Mouse (Mus musculus) gastrocnemius, postnatal 14 days (tissue): ENCODE data around the gene Ccdc190. TPM values are rescaled to one million over a fixed set of nuclear protein-coding genes. Genes with fewer than 3 reads are reported as not detected.

ENCODE experiments used
- DNase-seq: peaks from one replicate; pipeline ENCODE4 v3.0.0; 2021; ENCODE audit warnings: mixed read lengths
- intact Hi-C: fragments of 180-260 bp; cut with DNase I; formaldehyde crosslinking; loops from one replicate; pipeline ENCODE4 v1.15.1; 2025; ENCODE audit warnings: low total_unique reads
- total RNA-seq, 2 experiments: library from RNA; stranded (reverse); gene quantifications; 2 replicates each; pipeline ENCODE4 v1.2.3; 2021

Ccdc190 gene
- total RNA-seq, 2 experiments from 2014 or later = not detected

DNA sequence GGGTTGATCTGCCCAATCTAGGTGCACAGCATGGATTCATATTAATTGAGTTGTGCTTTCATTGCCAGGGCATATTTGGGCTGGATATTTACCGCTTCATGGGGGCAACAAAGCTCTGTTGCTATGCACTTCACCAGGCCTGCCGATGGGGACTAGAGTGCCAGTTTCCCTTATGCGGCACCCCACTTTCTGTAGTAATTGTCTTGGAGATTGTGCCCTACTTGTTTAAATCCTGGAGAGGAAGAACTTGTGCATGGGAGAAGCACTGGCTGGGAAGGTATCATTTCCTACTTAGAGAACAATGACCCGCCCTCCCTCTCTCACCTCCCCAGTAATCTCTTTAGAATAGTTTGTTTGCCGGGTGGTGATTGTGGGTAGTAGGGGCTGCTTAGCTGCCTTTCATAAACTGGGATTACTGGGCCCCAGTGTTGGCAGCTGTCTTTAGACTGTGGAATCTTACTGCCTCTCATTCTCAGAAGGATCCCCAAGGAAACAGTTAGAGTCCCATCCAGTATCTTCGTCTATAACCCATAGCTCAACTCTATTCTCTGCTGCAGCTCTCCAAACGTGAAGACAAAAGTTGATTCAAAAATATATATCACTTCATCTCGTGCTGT is 587 bp upstream of the Ccdc190 start:
- intact Hi-C loops = no loop called here
- no peak for DNase-seq

DNA sequence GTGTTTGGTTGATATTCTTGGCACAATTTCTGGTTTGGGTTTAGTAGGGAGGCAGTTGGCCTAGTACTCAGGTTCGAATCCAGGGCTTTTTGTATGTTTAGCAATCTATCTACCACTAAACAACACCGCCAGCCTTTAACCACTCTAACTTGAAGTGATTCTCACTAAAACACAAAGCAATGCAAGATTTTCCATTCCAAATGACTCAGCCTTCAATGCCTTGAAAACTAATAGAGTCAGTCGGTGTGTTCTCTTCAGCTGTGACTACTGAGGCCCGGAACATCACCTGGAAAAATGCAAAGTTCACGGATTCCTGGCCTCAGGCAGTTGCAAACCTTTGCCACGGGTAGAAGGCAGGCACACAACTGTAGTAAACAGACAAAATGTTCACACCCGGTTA is 3.2 kb downstream of the Ccdc190 start:
- intact Hi-C loops = loop anchor here (5.0 kb wide), 1 partner anchor 394 kb away; no protein-coding TSS in a partner anchor
- DNase-seq = no peak

GRCm38 (mm10) chr1:169932122-169932746 is 3.8 kb downstream of the Ccdc190 start:
- DNase-seq = no peak
- intact Hi-C loops = loop anchor here (5.0 kb wide), 1 partner anchor 395 kb away; no protein-coding TSS in a partner anchor

DNA sequence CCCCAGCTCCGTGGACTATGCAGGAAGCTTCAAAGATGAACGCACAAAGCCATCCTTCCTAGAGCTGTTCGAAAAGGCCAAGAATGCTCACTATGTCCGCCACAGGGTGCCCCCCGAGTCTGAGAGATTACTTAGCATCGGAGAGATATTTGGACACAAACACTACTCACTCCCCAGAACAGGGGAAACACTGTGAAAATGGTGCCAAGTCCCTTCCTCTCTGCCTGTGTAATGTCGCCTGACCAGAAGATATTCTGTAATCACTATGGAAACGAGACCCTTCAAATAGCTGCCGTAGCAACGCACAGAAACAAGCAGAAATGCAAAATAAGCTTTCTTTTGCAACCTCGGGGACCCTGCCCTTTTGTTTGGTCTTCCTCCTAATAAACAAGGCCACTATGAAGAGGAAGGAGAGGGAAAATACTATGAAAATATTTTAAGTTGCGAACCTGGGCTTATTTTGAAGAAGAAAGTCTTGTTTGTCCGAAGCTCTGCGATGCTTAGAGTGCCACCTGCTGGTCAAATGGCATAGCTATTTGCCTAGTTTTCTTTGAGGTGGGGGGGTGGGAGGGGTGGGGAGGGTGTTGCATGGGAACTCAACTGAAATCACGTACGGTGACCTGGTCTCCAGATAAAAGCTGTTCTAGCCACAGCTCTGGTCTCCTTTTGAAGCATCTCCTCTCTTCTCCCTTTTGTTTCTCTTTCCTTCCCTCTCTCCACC is 5.7 kb downstream of the Ccdc190 start:
- intact Hi-C loops = loop anchor here (5.0 kb wide), 1 partner anchor 397 kb away; no protein-coding TSS in a partner anchor
- DNase-seq = peak; percentile 29

GRCm38 (mm10) chr1:169939345-169939744 is 10.9 kb downstream of the Ccdc190 start:
- intact Hi-C loops = loop anchor here (5.0 kb wide), 1 partner anchor 267 kb away; no protein-coding TSS in a partner anchor
- DNase-seq = peak; percentile 20

- DNase-seq = no peak
- intact Hi-C loops = no loop called here
Measured at GRCm38 (mm10) chr1:169946004-169946403, 17.6 kb downstream of the Ccdc190 start.

DNA sequence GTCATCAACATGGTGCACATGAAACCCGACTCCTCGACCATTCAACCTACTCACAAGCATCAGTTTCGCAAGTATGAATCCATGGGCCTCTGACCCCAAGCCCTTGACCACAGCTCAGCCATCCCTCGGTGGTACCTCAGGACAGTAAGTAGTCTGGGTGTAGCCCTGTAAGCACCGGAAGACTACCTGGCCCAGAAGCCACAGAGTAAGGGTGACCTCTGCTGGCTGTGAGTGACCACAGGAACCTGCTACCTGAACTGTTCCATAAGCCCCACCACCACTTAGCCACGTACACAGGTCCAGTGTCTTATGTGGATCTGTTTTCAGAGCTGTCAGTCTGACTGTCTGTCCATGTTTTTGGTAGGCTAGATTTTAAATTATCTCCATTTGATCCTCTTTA is 19.2 kb downstream of the Ccdc190 start:
- DNase-seq = no peak
- intact Hi-C loops = no loop called here

- intact Hi-C loops = no loop called here
- DNase-seq = no peak
Measured at GRCm38 (mm10) chr1:169948280-169948679, 19.8 kb downstream of the Ccdc190 start.

- DNase-seq = no peak
Measured at GRCm38 (mm10) chr1:169948866-169949265, 20.4 kb downstream of the Ccdc190 start.

GRCm38 (mm10) chr1:169949981-169950380 is 21.5 kb downstream of the Ccdc190 start:
- DNase-seq = no peak
- intact Hi-C loops = no loop called here

More at GRCm38 (mm10) chr1:169948866-169949265, 20.4 kb downstream of the Ccdc190 start:
- intact Hi-C loops = no loop called here

DNA sequence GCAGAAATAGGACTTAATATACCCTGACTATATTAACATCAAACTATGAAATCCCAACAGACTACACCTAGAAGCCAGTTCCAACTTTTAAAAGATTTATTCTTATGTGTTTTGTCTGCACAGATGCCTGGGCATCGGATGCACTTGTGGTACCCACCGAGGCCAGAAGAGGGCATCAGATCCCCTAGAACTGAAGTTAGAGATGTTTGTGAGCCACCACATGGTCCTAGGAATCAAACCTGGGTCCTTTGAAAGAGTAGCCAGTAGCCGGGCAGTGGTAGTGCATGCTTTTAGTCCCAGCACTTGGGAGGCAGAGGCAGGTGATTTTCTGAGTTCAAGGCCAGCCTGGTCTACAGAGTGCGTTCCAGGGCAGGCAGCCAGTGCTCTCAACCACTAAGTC is 22.2 kb downstream of the Ccdc190 start:
- no peak for DNase-seq
- intact Hi-C loops = no loop called here

DNA sequence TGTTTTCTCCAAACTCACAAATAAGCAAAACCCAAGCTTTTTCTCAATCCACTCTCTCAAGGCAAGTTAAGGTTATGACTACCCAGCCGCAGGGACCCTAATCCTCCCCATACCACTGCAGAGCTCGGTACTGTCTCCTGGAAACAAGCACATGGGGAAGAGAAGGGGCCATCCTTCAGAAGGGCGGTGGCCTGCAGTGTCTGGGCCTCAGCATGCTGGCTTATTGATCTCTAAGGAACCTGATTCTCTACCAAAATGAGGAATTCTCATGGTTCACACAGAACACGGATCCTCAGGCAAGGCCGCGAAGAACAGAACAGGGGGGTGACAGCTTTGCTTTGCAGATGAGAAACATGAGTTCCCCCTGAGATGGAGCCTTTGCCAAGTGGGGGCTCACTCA is 23.1 kb downstream of the Ccdc190 start:
- no peak for DNase-seq
- intact Hi-C loops = no loop called here

DNA sequence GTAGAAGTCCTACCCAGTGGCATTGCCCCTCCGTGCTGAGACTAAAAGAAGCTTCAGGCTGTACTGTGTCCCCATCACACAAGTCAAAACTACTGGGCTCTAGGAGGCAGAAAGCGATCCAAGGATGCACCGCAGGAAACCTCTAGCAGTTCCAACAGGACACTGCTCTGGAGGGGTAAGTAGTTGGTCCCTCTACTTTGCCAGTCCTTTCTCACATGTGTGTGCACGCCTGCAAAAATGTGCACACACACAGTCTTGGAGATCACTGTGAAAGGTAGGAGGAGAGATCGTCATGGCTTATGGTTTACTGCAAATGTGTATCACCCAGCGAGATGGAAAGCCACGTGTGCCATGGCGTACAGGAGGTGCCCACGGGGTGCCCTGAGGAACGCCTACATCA is 24.2 kb downstream of the Ccdc190 start:
- intact Hi-C loops = no loop called here
- no peak for DNase-seq

DNA sequence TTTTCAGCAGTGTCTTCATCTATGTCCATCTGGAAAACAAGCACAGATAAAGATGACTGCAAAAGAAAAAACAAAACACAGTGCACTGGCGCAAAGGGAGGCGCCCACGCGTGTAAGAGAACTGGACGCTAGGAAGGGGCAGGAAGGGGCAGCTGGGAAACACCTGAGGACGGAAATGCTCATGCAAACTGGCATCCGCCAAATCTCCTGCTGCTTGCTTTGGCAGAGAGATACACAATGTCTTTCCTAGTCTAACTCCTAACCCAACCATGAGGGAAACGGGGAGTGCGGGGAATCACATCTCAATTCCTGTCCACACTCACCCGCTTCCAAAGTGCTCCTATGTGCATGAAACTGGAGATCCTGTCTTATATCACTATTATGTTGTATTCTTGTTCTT is 24.7 kb downstream of the Ccdc190 start:
- intact Hi-C loops = no loop called here
- no peak for DNase-seq

GRCm38 (mm10) chr1:169968792-169969515 is 40.5 kb downstream of the Ccdc190 start, which contains the start of gene Hsd17b7:
TSS of gene Hsd17b7 (minus strand) at chr1:169969241.
- DNase-seq = peak; percentile 99
- intact Hi-C loops = loop anchor here (10.0 kb wide), 1 partner anchor 166 kb away; no protein-coding TSS in a partner anchor

- intact Hi-C loops = loop anchor here (10.0 kb wide), 1 partner anchor 165 kb away; no protein-coding TSS in a partner anchor
- DNase-seq = no peak
Measured at GRCm38 (mm10) chr1:169969516-169969886, 41.1 kb downstream of the Ccdc190 start.

- intact Hi-C loops = no loop called here
- DNase-seq = no peak
Measured at GRCm38 (mm10) chr1:169970936-169971335, 42.5 kb downstream of the Ccdc190 start.

DNA sequence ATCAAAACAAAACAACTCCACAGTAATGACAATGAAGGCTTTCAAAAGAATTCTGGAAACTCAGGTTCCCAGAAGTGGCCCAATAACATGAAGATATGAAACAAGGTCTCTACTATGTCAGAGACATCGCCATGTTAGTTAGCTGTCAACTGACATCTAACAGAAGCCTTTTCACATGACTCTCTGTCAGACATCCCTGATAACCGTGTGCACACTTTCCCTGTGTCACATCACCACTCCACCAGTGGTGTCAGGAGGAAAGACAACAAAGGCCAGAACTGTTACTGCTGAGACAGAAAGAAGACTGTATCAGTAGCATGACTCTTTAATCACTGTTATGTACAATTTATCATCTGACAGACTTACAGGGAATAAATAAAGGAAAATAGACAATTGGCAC is 43.5 kb downstream of the Ccdc190 start:
- DNase-seq = no peak
- intact Hi-C loops = no loop called here

- DNase-seq = no peak
- intact Hi-C loops = no loop called here
Measured at GRCm38 (mm10) chr1:169977621-169978020, 49.2 kb downstream of the Ccdc190 start.
